Mouse (Mus musculus) midbrain, embryonic 12.5 days (tissue): Measurements from ENCODE around the gene Npy. TPM values are rescaled to one million over a fixed set of nuclear protein-coding genes. Genes with fewer than 3 reads are reported as not detected.
A peak's percentile ranks its signal among the peaks of the same experiment; 100 is the strongest.

ENCODE experiments used
- ATAC-seq: fragments of 200-750 bp; cut with Nextera tagmentation; 2 replicates; pipeline ENCODE4 v1.8.0; 2017; ENCODE audit warnings: low read depth, moderate TSS enrichment, moderate library complexity; ENCODE audit not compliant: low FRiP score
- H3K27ac ChIP-seq: fragments of 300-500 bp; sonication (generic); replicated peaks from 2 replicates; pipeline ENCODE4 v1.5.1; 2016; ENCODE audit warnings: mild to moderate bottlenecking
- H3K27me3 ChIP-seq: fragments of 300-500 bp; sonication (generic); 2 replicates; pipeline ENCODE4 v1.6.1; 2016; ENCODE audit warnings: mild to moderate bottlenecking
- H3K36me3 ChIP-seq: fragments of 300-500 bp; sonication (generic); 2 replicates; pipeline ENCODE4 v1.6.1; 2016
- H3K4me1 ChIP-seq: fragments of 300-500 bp; sonication (generic); 2 replicates; pipeline ENCODE4 v1.6.1; 2016
- H3K4me2 ChIP-seq: fragments of 300-500 bp; sonication (generic); replicated peaks from 2 replicates; pipeline ENCODE4 v1.6.1; 2016; ENCODE audit warnings: mild to moderate bottlenecking, moderate library complexity
- H3K4me3 ChIP-seq: fragments of 300-500 bp; sonication (generic); 2 replicates; pipeline ENCODE4 v1.5.1; 2016; ENCODE audit warnings: mild to moderate bottlenecking
- H3K9ac ChIP-seq: fragments of 300-500 bp; sonication (generic); replicated peaks from 2 replicates; pipeline ENCODE4 v1.6.1; 2016; ENCODE audit warnings: mild to moderate bottlenecking, moderate library complexity
- H3K9me3 ChIP-seq: fragments of 300-500 bp; sonication (generic); 2 replicates; pipeline ENCODE4 v1.6.1; 2016; ENCODE audit warnings: mild to moderate bottlenecking
- WGBS: fragments of 180-500 bp; shearing (Covaris S2); methylation state at CpG from one replicate; pipeline ENCODE4 v1.1.7; 2016; 5-methylcytosine and 5-hydroxymethylcytosine counted together
- polyA plus RNA-seq: library from polyadenylated mRNA; unstranded; fragments of >200 nt; fragmentation: Nextera tagmentation; extraction: Ambion mirVana; gene quantifications from 2 replicates; pipeline ENCODE4 v1.2.1, GENCODE M21; 2016

The Npy gene
- polyA plus RNA-seq, 1 experiment from 2014 or later: 14.6 TPM

DNA sequence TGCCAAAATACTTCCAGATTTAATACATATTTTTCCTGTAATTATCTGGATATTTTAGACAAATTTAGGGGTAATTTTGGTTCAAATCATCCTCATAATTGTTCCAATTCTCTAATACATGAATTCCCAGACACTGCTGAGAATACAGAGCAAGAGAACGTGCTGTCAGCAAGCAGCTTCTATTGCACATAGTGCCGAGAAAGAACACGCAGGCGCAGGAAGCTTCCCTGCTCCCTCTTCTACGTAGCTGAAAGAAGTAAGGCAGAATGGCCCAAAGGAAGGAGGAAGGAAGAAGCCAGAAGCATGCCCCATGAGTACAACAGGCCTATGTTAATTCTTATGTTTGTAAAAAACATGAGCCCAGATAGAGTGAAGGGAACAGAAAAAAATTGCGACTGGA is 4.9 kb upstream of the Npy start:
- ATAC-seq: no peak
- H3K4me3 ChIP-seq: no peak overlapping the region
- H3K4me2 ChIP-seq: no peak overlapping the region
- 78% methylated on average over 6 of the region's 6 CpGs for WGBS
- no peaks in the 10 kb centered on the region for H3K36me3 ChIP-seq
- H3K27ac ChIP-seq: no peak overlapping the region
- peaks cover 22% of the 10 kb centered on the region for H3K27me3 ChIP-seq
- peaks cover 9% of the 10 kb centered on the region for H3K4me1 ChIP-seq
- no peak overlapping the region for H3K9ac ChIP-seq
- H3K9me3 ChIP-seq: no peaks in the 10 kb centered on the region

GRCm38 (mm10) chr6:49822871-49823230 is 341 bp downstream of the Npy start:
- H3K9ac ChIP-seq: peak overlapping the region; percentile 45; the same call in 1 of the 2 replicates
- H3K36me3 ChIP-seq: no peaks in the 10 kb centered on the region
- H3K27me3 ChIP-seq: peaks cover 57% of the 10 kb centered on the region
- no peaks in the 10 kb centered on the region for H3K9me3 ChIP-seq
- 1% methylated on average over 10 of the region's 10 CpGs for WGBS
- no peak for ATAC-seq
- H3K4me2 ChIP-seq: peak overlapping the region; percentile 80
- H3K4me3 ChIP-seq: peak overlapping the region; percentile 43
- peaks cover 14% of the 10 kb centered on the region for H3K4me1 ChIP-seq
- no peak overlapping the region for H3K27ac ChIP-seq

- Histone ChIP-seq H3K4me3 (0 out of 2 replicates have a peak overlapping the region, but pooled peaks have one; percentile 43), H3K27me3 (peaks cover 57% of the 10 kb centered on the region), H3K36me3 (no peaks in the 10 kb centered on the region), H3K4me1 (peaks cover 14% of the 10 kb centered on the region), H3K4me2 (no peak overlapping the region; the same call in 1 of the 2 replicates), H3K27ac (no peak overlapping the region), H3K9ac (no peak overlapping the region), H3K9me3 (no peaks in the 10 kb centered on the region)
- ATAC-seq: no peak
- WGBS: 10% methylated on average over 15 of the region's 15 CpGs
Observed at GRCm38 (mm10) chr6:49823371-49823770, 861 bp downstream of the Npy start.

GRCm38 (mm10) chr6:49823821-49824220 is 1.3 kb downstream of the Npy start:
- no peak overlapping the region for H3K27ac ChIP-seq
- no peak overlapping the region for H3K9ac ChIP-seq
- no peak for ATAC-seq
- H3K4me1 ChIP-seq: peaks cover 14% of the 10 kb centered on the region
- no peaks in the 10 kb centered on the region for H3K36me3 ChIP-seq
- 10% methylated on average over 2 of the region's 2 CpGs for WGBS
- H3K9me3 ChIP-seq: no peaks in the 10 kb centered on the region
- H3K27me3 ChIP-seq: peaks cover 57% of the 10 kb centered on the region
- no peak overlapping the region for H3K4me3 ChIP-seq
- no peak overlapping the region for H3K4me2 ChIP-seq

- Histone ChIP-seq H3K4me1 (no peaks in the 10 kb centered on the region), H3K4me3 (no peak overlapping the region), H3K4me2 (no peak overlapping the region), H3K9ac (no peak overlapping the region), H3K36me3 (no peaks in the 10 kb centered on the region), H3K27me3 (0 out of 2 replicates have a peak, but pooled peaks cover 2% of the 10 kb centered on the region), H3K27ac (no peak overlapping the region), H3K9me3 (no peaks in the 10 kb centered on the region)
- ATAC-seq: no peak
- WGBS: 78% methylated on average over 2 of the region's 2 CpGs
Observed at GRCm38 (mm10) chr6:49831579-49831978, 9.1 kb downstream of the Npy start.

DNA sequence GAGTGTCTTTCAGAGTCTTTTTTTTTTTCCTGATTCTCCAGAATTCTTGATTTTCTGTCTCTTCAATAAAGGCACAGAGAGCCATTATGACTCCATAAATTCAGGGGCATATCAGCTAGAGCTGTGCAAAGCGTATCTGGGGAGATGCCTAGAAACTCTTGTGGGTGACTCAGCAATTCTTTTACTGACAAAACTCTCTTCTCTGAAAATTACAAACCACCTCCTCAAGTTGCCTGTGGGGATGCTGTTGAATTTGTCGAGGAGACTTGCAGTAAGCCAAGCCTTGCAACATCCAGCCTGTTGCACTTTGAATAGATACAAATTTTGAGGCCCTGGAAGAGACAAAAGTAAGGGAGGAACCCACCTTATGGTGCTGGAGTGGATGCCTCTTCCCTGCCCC is 34.3 kb downstream of the Npy start:
- Histone ChIP-seq H3K27me3 (no peaks in the 10 kb centered on the region), H3K4me2 (no peak overlapping the region), H3K36me3 (no peaks in the 10 kb centered on the region), H3K4me1 (no peaks in the 10 kb centered on the region), H3K4me3 (no peak overlapping the region), H3K9ac (no peak overlapping the region), H3K9me3 (no peaks in the 10 kb centered on the region), H3K27ac (no peak overlapping the region)
- 81% methylated on average over 2 of the region's 2 CpGs for WGBS
- ATAC-seq: no peak

- Histone ChIP-seq H3K27ac (no peak overlapping the region), H3K4me3 (no peak overlapping the region), H3K27me3 (no peaks in the 10 kb centered on the region), H3K4me2 (no peak overlapping the region), H3K9ac (no peak overlapping the region), H3K9me3 (no peaks in the 10 kb centered on the region), H3K36me3 (no peaks in the 10 kb centered on the region), H3K4me1 (no peaks in the 10 kb centered on the region)
- no peak for ATAC-seq
- 88% methylated on average over 6 of the region's 6 CpGs for WGBS
Observed at GRCm38 (mm10) chr6:49867571-49867970, 45.1 kb downstream of the Npy start.

GRCm38 (mm10) chr6:49871071-49871470 is 48.6 kb downstream of the Npy start:
- H3K4me3 ChIP-seq: no peak overlapping the region
- no peak for ATAC-seq
- H3K4me1 ChIP-seq: peaks cover 8% of the 10 kb centered on the region
- no peaks in the 10 kb centered on the region for H3K27me3 ChIP-seq
- WGBS: 94% methylated on average over 6 of the region's 6 CpGs
- H3K9me3 ChIP-seq: no peaks in the 10 kb centered on the region
- no peak overlapping the region for H3K27ac ChIP-seq
- H3K36me3 ChIP-seq: no peaks in the 10 kb centered on the region
- H3K4me2 ChIP-seq: no peak overlapping the region
- no peak overlapping the region for H3K9ac ChIP-seq

DNA sequence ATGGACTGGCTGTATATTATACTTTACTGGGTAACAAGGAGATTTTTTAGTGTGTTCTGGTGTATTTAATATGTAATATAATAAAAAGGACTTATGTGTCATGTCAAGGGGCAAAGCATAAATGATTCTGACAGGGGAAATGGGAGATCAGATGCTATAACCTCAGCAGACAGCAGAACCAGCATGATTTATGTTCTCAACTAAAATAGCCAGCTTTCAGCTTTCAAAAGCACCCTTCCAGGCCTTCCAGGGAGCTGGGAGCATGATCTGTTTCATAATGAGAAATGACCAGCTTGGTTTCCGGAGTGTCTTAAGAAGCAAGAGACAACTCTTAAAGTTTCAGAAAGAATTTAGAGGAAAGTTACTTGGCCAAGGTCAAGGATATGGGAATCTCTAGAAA is 51.0 kb downstream of the Npy start:
- WGBS: 89% methylated on average over 1 of the region's 1 CpGs
- Histone ChIP-seq H3K36me3 (no peaks in the 10 kb centered on the region), H3K4me3 (no peak overlapping the region), H3K9me3 (no peaks in the 10 kb centered on the region), H3K4me2 (no peak overlapping the region), H3K9ac (no peak overlapping the region), H3K4me1 (peaks cover 8% of the 10 kb centered on the region), H3K27me3 (no peaks in the 10 kb centered on the region), H3K27ac (no peak overlapping the region)
- no peak for ATAC-seq

- ATAC-seq: no peak
- Histone ChIP-seq H3K27me3 (no peaks in the 10 kb centered on the region), H3K4me1 (peaks cover 8% of the 10 kb centered on the region), H3K27ac (no peak overlapping the region), H3K9me3 (no peaks in the 10 kb centered on the region), H3K9ac (no peak overlapping the region), H3K4me3 (no peak overlapping the region), H3K4me2 (no peak overlapping the region), H3K36me3 (no peaks in the 10 kb centered on the region)
- 24% methylated on average over 2 of the region's 2 CpGs for WGBS
Observed at GRCm38 (mm10) chr6:49875160-49875559, 52.6 kb downstream of the Npy start.

- 76% methylated on average over 6 of the region's 6 CpGs for WGBS
- no peak overlapping the region for H3K4me3 ChIP-seq
- no peaks in the 10 kb centered on the region for H3K27me3 ChIP-seq
- H3K9me3 ChIP-seq: no peaks in the 10 kb centered on the region
- no peak overlapping the region for H3K9ac ChIP-seq
- H3K27ac ChIP-seq: no peak overlapping the region
- ATAC-seq: no peak
- no peaks in the 10 kb centered on the region for H3K36me3 ChIP-seq
- peaks cover 8% of the 10 kb centered on the region for H3K4me1 ChIP-seq
- no peak overlapping the region for H3K4me2 ChIP-seq
Observed at GRCm38 (mm10) chr6:49875791-49876190, 53.3 kb downstream of the Npy start.
